In the genomic region with DNA sequence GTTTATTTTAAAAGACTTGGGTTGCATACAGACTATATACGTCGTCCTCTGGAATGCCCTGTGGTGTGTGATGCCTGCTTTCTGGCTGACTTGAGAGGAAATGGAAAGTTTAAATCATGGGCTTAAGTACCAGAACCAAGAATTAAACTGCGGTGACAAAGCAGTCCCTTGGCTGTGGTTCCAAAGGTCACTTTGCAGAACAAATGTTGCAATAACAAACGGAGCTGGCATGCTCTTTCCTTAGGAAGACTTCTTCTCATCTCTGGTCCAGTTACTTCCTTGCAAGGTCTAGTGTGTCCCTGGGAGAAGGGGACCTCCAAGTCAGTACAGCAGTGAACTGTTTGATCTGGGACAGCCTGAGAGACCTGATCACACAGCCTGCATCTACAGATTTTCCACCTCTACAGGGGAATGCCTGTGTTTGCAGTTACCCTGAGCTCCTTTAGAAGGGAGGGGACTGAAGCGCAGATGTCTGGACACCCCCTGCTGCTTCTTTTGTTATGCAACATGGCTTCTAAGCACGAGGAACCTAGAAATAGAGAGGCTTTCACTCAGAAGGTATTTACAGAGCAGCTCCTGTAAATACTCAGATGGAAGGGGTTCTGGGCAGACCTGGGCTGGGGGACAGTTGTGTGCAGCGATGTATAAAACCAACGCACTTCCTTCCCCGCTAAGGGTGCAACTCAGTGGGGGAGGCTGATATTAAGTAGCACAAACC, we compare ENCODE assay signal across 9 mouse cellular contexts. TPM values are rescaled to one million over a fixed set of nuclear protein-coding genes. Genes with fewer than 3 reads are reported as not detected.
DNase-seq lines count a peak whose midpoint lies in the region; ATAC-seq lines count a peak whose summit lies in the region.
"Had no signal": no experiment of that assay in that cellular context is flagged by ENCODE, and none has a peak within 500 bp of the region (broad histone marks: within the 10 kb centered on the region; RNA-seq: fewer than 3 reads in every experiment).

No protein-coding gene starts in this region.

- DNase-seq in cerebellum, postnatal 4 days (ENCODE audit: low spot score in 2 of 2) = no peak
- peak; percentile 15 for DNase-seq in spleen, adult 12 weeks (ENCODE audit: low spot score)
- DNase-seq in spleen, postnatal 14 days (ENCODE audit: low spot score in 2 of 2) = no peak
- peak; percentile 40 to 58 for DNase-seq in cerebellum, postnatal 10 days
- DNase-seq in layer of hippocampus, adult 8-10 months (ENCODE audit: low spot score in 2 of 2) = no peak
- no peak for DNase-seq in T-cell, adult 2 months (ENCODE audit: low spot score)
- DNase-seq in left cerebral cortex, postnatal 10 days (ENCODE audit: extremely low spot score in 1 of 2, low spot score in 2 of 2) = no peak

- intact Hi-C loops in left cerebral cortex, postnatal 10 days (cut with DNase I) = no loop called here

- ATAC-seq in cerebellum, adult (ENCODE audit: insufficient number of reproducible peaks, low FRiP score, low TSS enrichment) = 0 out of 2 replicates have a peak, but pooled peaks have one; percentile 43
- ATAC-seq: inflammation-experienced regulatory T-cells, adult 6 months had no signal

RNA-seq across cellular contexts. Expression of a gene that starts 46.5 kb away (rescaled TPM):
- 10 to 100 TPM in 1 of 4 experiments, 1 to 10 TPM in 3; 9.4 to 10.9 (median 9.7) TPM for total RNA-seq in layer of hippocampus, adult 8-10 months (2022)
- 10 to 100 TPM; 11.5 to 15.3 TPM for total RNA-seq in left cerebral cortex, postnatal 10 days (2021)

RNA-seq across cellular contexts. Expression of a gene that starts 58.6 kb away (rescaled TPM):
- 10 to 100 TPM; 18.7 to 24.6 (median 21.0) TPM for total RNA-seq in layer of hippocampus, adult 8-10 months (2022)
- 10 to 100 TPM; 20.5 to 20.8 TPM for total RNA-seq in left cerebral cortex, postnatal 10 days (2021)

Comparison
In these comparisons a context has a peak if more than half of its experiments do, and no peak if none do; other contexts are left out.
1. DNase-seq: peak in spleen, adult 12 weeks (single experiment) and cerebellum, postnatal 10 days (2 of 2); none in cerebellum, postnatal 4 days (0 of 2), spleen, postnatal 14 days (0 of 2), layer of hippocampus, adult 8-10 months (0 of 2), T-cell, adult 2 months (single experiment) and left cerebral cortex, postnatal 10 days (0 of 2).